Mouse (Mus musculus) spleen, adult 2 months (tissue): ENCODE results near the gene Nr1h2. TPM values are rescaled to one million over a fixed set of nuclear protein-coding genes. Genes with fewer than 3 reads are reported as not detected.

ENCODE experiments used
- DNase-seq, 2 experiments: peaks; one replicate each; pipeline versions ENCODE4 v3.0.0 to v3.0.0-alpha.2; 2012 to 2021; ENCODE audit warnings: low spot score in 2 of 2, low read depth in 1 of 2
- H3K27ac ChIP-seq: fragments of 200-500 bp; 2 replicates; pipeline ENCODE4 v1.5.1; 2012; ENCODE audit warnings: low read length, inconsistent platforms; ENCODE audit not compliant: insufficient read depth
- H3K27me3 ChIP-seq: fragments of 200-500 bp; 2 replicates; pipeline ENCODE4 v1.6.1; 2012; ENCODE audit warnings: mild to moderate bottlenecking, moderate library complexity, low read length, inconsistent platforms; ENCODE audit not compliant: control insufficient read depth, insufficient read depth
- H3K36me3 ChIP-seq: fragments of 200-500 bp; 2 replicates; pipeline ENCODE4 v1.6.1; 2012; ENCODE audit warnings: mild to moderate bottlenecking, low read length, inconsistent platforms; ENCODE audit not compliant: control insufficient read depth, insufficient read depth
- H3K4me1 ChIP-seq: fragments of 200-500 bp; 2 replicates; pipeline ENCODE4 v1.6.1; 2011; ENCODE audit warnings: inconsistent platforms; ENCODE audit not compliant: control insufficient read depth, insufficient read depth, insufficient read length
- H3K4me3 ChIP-seq: fragments of 200-500 bp; 2 replicates; pipeline ENCODE4 v1.5.1; 2011; ENCODE audit warnings: mild to moderate bottlenecking, inconsistent platforms; ENCODE audit not compliant: insufficient read depth, insufficient read length; ENCODE audit errors: extremely low read depth
- CTCF ChIP-seq: fragments of 200-500 bp; IDR thresholded peaks from 2 replicates; pipeline ENCODE4 v1.5.1; 2011; ENCODE audit warnings: mild to moderate bottlenecking, inconsistent platforms; ENCODE audit not compliant: insufficient read depth, insufficient read length, insufficient replicate concordance; ENCODE audit errors: extremely low read depth
- POLR2A ChIP-seq: fragments of 200-500 bp; IDR thresholded peaks from 2 replicates; pipeline ENCODE4 v1.6.1; 2011; ENCODE audit warnings: low read depth, low read length, inconsistent platforms
- WGBS: fragments of 180-500 bp; shearing (Covaris S2); methylation state at CpG from one replicate; pipeline ENCODE4 v1.1.7; 2018; 5-methylcytosine and 5-hydroxymethylcytosine counted together
- polyA plus RNA-seq: library from polyadenylated mRNA; depleted of rRNA; stranded (reverse); fragments of >200 nt; gene quantifications from 2 replicates; pipeline ENCODE4 v1.2.3, GENCODE M21; 2012

Nr1h2 gene
- polyA plus RNA-seq, 1 experiment: 162 TPM

DNA sequence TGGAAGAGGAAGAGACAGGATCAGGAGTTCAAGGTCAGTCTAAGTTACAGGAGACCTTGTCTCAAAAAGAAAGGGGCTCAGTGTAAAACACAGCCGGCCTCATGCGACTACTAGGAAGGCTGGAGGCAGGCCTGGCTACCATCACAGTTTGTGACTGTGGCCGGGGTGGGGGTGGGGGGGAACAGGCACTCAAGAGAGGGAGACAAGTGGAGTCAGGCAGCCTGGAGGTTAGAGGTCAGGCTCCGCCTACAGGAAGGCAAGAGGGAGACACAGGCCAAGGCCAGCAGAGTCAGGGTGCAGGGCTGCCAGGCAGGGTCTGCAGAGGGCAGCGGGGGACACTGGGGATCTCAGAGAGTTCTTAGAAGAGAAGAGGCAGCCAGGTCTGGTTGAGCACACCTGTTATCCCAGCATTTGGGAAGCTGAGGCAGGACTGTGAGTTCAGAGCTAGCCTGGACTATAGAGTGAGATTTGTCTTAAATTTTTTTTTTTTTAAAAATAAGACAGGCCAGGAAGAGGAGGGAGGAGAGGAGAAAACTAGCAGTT is 43.3 kb upstream of the Nr1h2 start:
- no peak for DNase-seq
- H3K4me3 ChIP-seq: no peak overlapping the region
- peaks cover under 1% of the 10 kb centered on the region; the same call in 1 of the 2 replicates for H3K4me1 ChIP-seq
- 64% methylated on average over 5 of the region's 5 CpGs for WGBS
- no peaks in the 10 kb centered on the region for H3K36me3 ChIP-seq
- TF ChIP-seq POLR2A (no peak), CTCF (no peak)
- H3K27ac ChIP-seq: no peak overlapping the region
- H3K27me3 ChIP-seq: peaks cover 16% of the 10 kb centered on the region

DNA sequence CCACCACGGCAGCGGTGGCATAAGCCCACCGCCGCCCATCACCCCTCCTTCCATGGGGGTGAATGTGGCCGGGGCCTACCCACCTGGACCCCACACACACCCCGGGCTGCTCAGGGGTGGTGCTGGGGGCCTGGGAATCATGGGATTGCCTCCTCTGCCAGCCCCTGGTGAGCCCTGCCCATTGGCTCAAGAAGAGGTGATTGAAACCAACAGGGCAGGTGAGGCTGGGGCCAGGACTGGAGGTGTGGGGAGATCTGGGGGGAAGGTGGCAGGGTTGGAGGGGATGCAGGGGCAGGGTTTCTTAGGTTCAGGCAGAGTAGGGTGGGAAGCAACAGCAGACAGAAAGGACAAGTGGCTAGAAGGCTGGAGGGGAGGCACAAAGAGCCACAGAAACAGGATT is 42.3 kb upstream of the Nr1h2 start:
- Histone ChIP-seq H3K36me3 (no peaks in the 10 kb centered on the region), H3K4me3 (no peak overlapping the region), H3K27ac (no peak overlapping the region), H3K27me3 (peaks cover 13% of the 10 kb centered on the region), H3K4me1 (peaks cover 8% of the 10 kb centered on the region)
- no peak for DNase-seq
- 93% methylated on average over 6 of the region's 6 CpGs for WGBS
- TF ChIP-seq POLR2A (no peak), CTCF (no peak)

DNA sequence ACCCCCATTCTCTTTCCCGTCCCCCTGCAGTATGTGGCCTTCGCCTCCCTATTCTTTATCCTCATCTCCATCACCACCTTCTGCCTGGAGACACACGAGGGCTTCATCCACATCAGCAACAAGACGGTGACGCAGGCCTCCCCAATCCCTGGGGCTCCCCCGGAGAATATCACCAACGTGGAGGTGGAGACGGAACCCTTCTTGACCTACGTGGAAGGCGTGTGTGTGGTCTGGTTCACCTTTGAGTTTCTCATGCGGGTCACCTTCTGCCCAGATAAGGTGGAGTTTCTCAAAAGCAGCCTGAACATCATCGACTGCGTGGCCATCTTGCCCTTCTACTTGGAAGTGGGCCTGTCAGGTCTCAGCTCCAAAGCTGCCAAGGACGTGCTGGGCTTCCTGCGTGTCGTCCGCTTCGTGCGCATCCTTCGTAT is 41.4 kb upstream of the Nr1h2 start:
- Histone ChIP-seq H3K27ac (no peak overlapping the region), H3K4me3 (no peak overlapping the region), H3K36me3 (no peaks in the 10 kb centered on the region), H3K27me3 (peaks cover 14% of the 10 kb centered on the region), H3K4me1 (peaks cover 8% of the 10 kb centered on the region)
- no peak for TF ChIP-seq POLR2A
- no peak for TF ChIP-seq CTCF
- no peak for DNase-seq
- WGBS: 93% methylated on average over 20 of the region's 20 CpGs

DNA sequence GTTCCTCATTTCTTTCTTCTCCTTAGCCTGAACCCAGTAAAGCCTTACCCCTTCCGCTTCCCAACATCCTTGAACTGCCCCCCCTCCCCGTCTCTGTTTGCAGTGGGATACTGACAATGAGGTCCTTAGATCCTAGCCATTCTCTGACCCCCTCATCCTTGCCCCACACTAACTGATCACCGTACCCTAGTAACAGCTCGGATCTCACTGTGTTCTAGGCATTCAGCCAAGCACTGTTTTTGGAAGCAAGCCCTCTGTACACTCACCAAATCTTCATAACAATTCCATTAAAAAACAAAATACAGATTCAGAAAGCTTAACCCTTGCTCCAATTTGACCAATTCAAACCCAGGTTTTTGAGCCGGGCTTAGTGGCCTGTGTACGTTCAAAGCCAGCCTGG is 40.5 kb upstream of the Nr1h2 start:
- H3K27ac ChIP-seq: no peak overlapping the region
- peaks cover 11% of the 10 kb centered on the region for H3K4me1 ChIP-seq
- H3K4me3 ChIP-seq: no peak overlapping the region
- DNase-seq: no peak
- no peaks in the 10 kb centered on the region for H3K36me3 ChIP-seq
- TF ChIP-seq POLR2A: no peak
- TF ChIP-seq CTCF: no peak
- 77% methylated on average over 6 of the region's 6 CpGs for WGBS
- H3K27me3 ChIP-seq: peaks cover 13% of the 10 kb centered on the region

DNA sequence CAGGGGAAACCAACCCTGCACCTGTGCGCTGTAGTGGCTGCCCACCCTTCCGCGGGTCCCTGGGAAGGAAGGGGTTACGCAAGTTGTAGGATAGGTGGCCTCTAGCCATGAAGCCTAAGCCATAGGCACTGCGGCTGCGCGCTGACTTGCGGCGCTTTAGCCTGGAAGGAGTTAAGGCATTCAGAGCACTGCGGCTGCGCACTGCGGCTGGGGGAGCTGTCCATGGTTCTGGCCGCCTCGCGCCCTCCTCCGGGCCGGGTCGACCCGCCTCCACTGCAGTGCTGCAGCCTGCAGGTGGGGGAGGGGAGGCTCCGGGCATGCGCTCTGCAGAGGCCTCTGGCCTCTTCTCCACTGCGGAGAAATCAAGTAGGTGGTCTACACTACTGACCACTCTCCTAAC is 40.0 kb upstream of the Nr1h2 start:
- H3K27ac ChIP-seq: no peak overlapping the region
- peaks cover 14% of the 10 kb centered on the region for H3K27me3 ChIP-seq
- no peak overlapping the region for H3K4me3 ChIP-seq
- peak in 1 of 2 experiments; percentile 64 for DNase-seq
- H3K36me3 ChIP-seq: no peaks in the 10 kb centered on the region
- no peak for TF ChIP-seq CTCF
- TF ChIP-seq POLR2A: no peak
- H3K4me1 ChIP-seq: peaks cover 13% of the 10 kb centered on the region
- 3% methylated on average over 22 of the region's 22 CpGs for WGBS

DNA sequence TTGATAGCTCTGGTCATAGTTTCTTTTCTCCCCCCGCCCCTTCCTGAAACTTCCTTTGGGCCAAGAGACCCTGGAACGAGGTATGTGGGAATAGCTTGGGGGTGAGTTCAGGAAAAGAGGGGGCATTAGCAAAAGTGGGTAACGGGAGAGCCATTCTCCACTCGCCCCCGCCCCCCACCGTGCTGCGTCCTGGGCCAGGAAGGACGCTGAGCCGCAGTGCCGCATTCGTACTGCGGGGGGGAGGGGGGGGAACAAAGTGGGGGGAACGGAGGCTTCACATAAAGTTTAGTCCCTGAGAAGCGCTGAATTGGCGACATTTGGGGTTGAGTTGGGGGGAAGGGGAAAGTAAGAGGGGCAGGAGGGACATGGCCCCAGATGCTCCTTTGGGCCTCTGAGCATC is 39.3 kb upstream of the Nr1h2 start:
- no peak for TF ChIP-seq POLR2A
- TF ChIP-seq CTCF: no peak
- no peak overlapping the region for H3K4me3 ChIP-seq
- WGBS: 9% methylated on average over 15 of the region's 15 CpGs
- no peak overlapping the region for H3K27ac ChIP-seq
- DNase-seq: no peak
- H3K4me1 ChIP-seq: peaks cover 20% of the 10 kb centered on the region
- H3K27me3 ChIP-seq: peaks cover 14% of the 10 kb centered on the region
- H3K36me3 ChIP-seq: no peaks in the 10 kb centered on the region

DNA sequence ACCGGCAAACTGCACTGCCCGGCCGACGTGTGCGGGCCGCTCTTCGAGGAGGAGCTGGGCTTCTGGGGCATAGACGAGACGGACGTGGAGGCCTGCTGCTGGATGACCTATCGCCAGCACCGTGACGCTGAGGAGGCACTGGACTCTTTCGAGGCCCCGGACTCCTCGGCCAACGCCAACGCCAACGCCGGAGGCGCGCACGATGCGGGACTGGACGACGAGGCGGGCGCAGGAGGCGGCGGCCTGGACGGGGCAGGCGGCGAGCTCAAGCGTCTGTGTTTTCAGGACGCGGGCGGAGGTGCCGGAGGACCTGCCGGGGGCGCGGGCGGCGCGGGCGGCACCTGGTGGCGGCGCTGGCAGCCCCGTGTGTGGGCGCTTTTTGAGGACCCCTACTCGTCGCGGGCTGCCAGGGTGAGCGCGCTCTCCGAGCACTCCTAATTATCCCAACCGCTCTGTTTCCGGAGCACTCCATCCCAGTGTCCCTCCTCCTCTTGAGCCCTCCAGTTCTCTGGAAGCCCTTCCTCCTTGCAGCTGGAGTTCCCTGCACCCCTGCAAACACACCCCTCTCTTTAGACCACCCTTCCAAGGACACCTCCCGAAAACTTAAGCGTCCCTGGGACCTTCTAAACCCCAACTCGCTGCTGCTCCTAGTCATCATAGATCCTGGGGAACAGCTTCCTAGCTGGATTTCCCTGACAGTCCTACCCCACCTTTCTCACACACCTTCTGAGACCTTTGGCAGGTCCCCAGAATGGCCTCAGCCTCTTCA is 37.8 kb upstream of the Nr1h2 start:
- no peak for TF ChIP-seq CTCF
- TF ChIP-seq POLR2A: no peak

More for the DNA sequence above, 37.8 kb upstream of the Nr1h2 start:
- Histone ChIP-seq H3K36me3 (no peaks in the 10 kb centered on the region), H3K27me3 (peaks cover 14% of the 10 kb centered on the region), H3K27ac (no peak overlapping the region), H3K4me1 (peaks cover 28% of the 10 kb centered on the region), H3K4me3 (peak overlapping the region; percentile 56)
- WGBS: 4% methylated on average over 58 of the region's 60 CpGs
- peak in 1 of 2 experiments; percentile 22 for DNase-seq
